Mouse (Mus musculus) G1E (cell line): ENCODE measurements around the gene Pparg. TPM values are rescaled to one million over a fixed set of nuclear protein-coding genes. Genes with fewer than 3 reads are reported as not detected.

Experiments used
- ATAC-seq: 2 replicates; pipeline ENCODE4 v1.8.0; 2016; ENCODE audit warnings: mild to moderate bottlenecking; ENCODE audit not compliant: insufficient number of reproducible peaks, poor library complexity, low FRiP score, severe bottlenecking; ENCODE audit errors: extremely low read depth
- DNase-seq: peaks from one replicate; pipeline ENCODE4 v3.0.0; 2012; ENCODE audit warnings: low spot score
- H3K27me3 ChIP-seq: 2 replicates; pipeline ENCODE4 v1.6.1; 2012; ENCODE audit warnings: mild to moderate bottlenecking, low read length, inconsistent platforms; ENCODE audit not compliant: insufficient read depth
- H3K36me3 ChIP-seq: replicated peaks from 2 replicates; pipeline ENCODE3; 2012; ENCODE audit warnings: mild to moderate bottlenecking, inconsistent platforms
- H3K4me1 ChIP-seq: 2 replicates; pipeline ENCODE4 v1.6.1; 2012; ENCODE audit warnings: low read depth, low read length, inconsistent platforms, mixed read lengths; ENCODE audit not compliant: insufficient read depth
- H3K4me3 ChIP-seq: 2 replicates; pipeline ENCODE4 v1.5.1; 2012; ENCODE audit warnings: low read depth, mild to moderate bottlenecking, inconsistent platforms, low read length, moderate library complexity, mixed read lengths
- H3K9me3 ChIP-seq: replicated peaks from 2 replicates; pipeline ENCODE4 v1.6.1; 2012; ENCODE audit warnings: inconsistent platforms
- CTCF ChIP-seq: IDR thresholded peaks from 2 replicates; pipeline ENCODE4 v1.5.1; 2012; ENCODE audit warnings: low read depth, low read length, inconsistent platforms, mixed read lengths
- GATA1 ChIP-seq: IDR thresholded peaks from 2 replicates; pipeline ENCODE4 v1.6.1; 2012; ENCODE audit warnings: borderline replicate concordance, low read length, inconsistent platforms, mixed read lengths
- GATA2 ChIP-seq: IDR thresholded peaks from 2 replicates; pipeline ENCODE4 v1.6.1; 2012; ENCODE audit warnings: low read depth, low read length, inconsistent platforms, borderline replicate concordance
- POLR2AphosphoS5 ChIP-seq: IDR thresholded peaks from 2 replicates; pipeline ENCODE4 v1.6.1; 2012; ENCODE audit warnings: low read depth, low read length, inconsistent platforms; ENCODE audit not compliant: insufficient replicate concordance
- TAL1 ChIP-seq: conservative IDR thresholded peaks from 2 replicates; pipeline ENCODE4 v1.6.1; 2012; ENCODE audit warnings: low read depth, low read length, inconsistent platforms, mixed read lengths
- polyA plus RNA-seq: library from polyadenylated mRNA; stranded (reverse); fragments of >175 nt; gene quantifications from 2 replicates; pipeline ENCODE4 v1.2.3, GENCODE M21; 2012
- total RNA-seq, 2 experiments: library from RNA; stranded (forward) in 1 of 2; stranded (reverse) in 1 of 2; fragments of 200-1000 nt in 1 of 2; fragments of >200 nt in 1 of 2; fragmentation: Nextera tagmentation in 1 of 2; gene quantifications; 2 replicates each; pipeline ENCODE4 v1.2.3; 2014 to 2017

Pparg gene
- total and polyA plus RNA-seq, 3 experiments = not detected

DNA sequence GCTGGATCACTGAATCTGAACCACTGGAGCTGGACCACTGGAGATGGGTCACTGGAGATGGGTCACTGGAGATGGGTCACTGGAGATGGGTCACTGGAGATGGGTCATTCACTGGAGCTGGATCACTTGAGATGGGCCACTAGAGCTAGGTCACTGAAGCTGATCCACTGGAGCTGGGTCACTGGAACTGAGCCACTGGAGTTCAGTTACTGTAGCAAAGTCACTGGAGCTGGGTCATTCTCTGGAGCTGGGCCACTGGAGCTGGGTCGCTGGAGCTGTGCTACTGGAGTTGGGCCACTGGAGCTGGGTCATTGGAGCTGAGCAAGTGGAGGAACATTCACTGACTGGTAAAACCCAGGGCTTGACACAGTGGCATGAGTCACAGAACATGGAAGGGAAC is 145.7 kb downstream of the Pparg start:
- no peaks in the 10 kb centered on the region for H3K4me1 ChIP-seq
- H3K9me3 ChIP-seq = no peaks in the 10 kb centered on the region
- DNase-seq = no peak
- H3K36me3 ChIP-seq = no peaks in the 10 kb centered on the region
- no peak for ATAC-seq
- no peak overlapping the region for H3K4me3 ChIP-seq
- peaks cover 14% of the 10 kb centered on the region for H3K27me3 ChIP-seq
- TF ChIP-seq GATA2 = no peak
- TF ChIP-seq TAL1 = no peak
- TF ChIP-seq POLR2AphosphoS5 = no peak
- TF ChIP-seq CTCF = no peak
- no peak for TF ChIP-seq GATA1

DNA sequence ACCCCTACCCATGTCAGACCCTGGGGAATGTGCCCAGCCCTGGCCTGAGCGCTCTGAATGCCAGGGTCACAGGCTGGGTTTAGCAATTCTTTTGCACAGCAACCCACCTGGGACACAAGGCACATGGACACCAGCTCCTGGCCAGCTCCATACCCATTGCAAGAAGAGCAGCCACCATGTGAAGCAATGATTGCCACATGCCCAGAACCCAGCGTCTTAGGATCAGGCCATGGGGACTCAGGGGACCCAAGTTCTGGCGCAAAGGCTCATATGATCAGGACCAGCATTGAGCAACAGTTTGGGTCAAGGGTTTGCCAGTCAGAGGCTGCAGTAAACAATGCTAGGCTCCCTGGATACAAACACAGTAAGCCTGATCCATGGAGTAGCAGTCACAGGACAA is 150.7 kb downstream of the Pparg start:
- no peak for ATAC-seq
- Histone ChIP-seq H3K4me1 (no peaks in the 10 kb centered on the region), H3K4me3 (no peak overlapping the region), H3K9me3 (no peaks in the 10 kb centered on the region), H3K27me3 (peaks cover 3% of the 10 kb centered on the region; the same call in 1 of the 2 replicates), H3K36me3 (no peaks in the 10 kb centered on the region)
- DNase-seq = no peak
- no peak for TF ChIP-seq TAL1
- TF ChIP-seq GATA2 = no peak
- no peak for TF ChIP-seq POLR2AphosphoS5
- TF ChIP-seq GATA1 = no peak
- TF ChIP-seq CTCF = no peak

- no peak for DNase-seq
- H3K36me3 ChIP-seq = no peaks in the 10 kb centered on the region
- no peaks in the 10 kb centered on the region for H3K9me3 ChIP-seq
- no peak overlapping the region for H3K4me3 ChIP-seq
- ATAC-seq = no peak
- TF ChIP-seq POLR2AphosphoS5 (no peak), CTCF (no peak)
- H3K4me1 ChIP-seq = no peaks in the 10 kb centered on the region
- H3K27me3 ChIP-seq = peaks cover 3% of the 10 kb centered on the region; the same call in 1 of the 2 replicates
Observed at GRCm38 (mm10) chr6:115513207-115513606, 152.5 kb downstream of the Pparg start.

- no peak for ATAC-seq
- H3K4me3 ChIP-seq = no peak overlapping the region
- H3K27me3 ChIP-seq = peaks cover 10% of the 10 kb centered on the region
- no peak for DNase-seq
- H3K9me3 ChIP-seq = no peaks in the 10 kb centered on the region
- no peaks in the 10 kb centered on the region for H3K4me1 ChIP-seq
- H3K36me3 ChIP-seq = no peaks in the 10 kb centered on the region
- TF ChIP-seq GATA2 (no peak), POLR2AphosphoS5 (no peak), TAL1 (no peak), GATA1 (no peak), CTCF (no peak)
Observed at GRCm38 (mm10) chr6:115517904-115518303, 157.2 kb downstream of the Pparg start.

- TF ChIP-seq GATA1 = no peak
- no peak for TF ChIP-seq TAL1
- no peak for TF ChIP-seq GATA2
- no peak for TF ChIP-seq POLR2AphosphoS5
- TF ChIP-seq CTCF = no peak
- DNase-seq = no peak
- no peak for ATAC-seq
- Histone ChIP-seq H3K4me3 (no peak overlapping the region), H3K9me3 (no peaks in the 10 kb centered on the region), H3K36me3 (no peaks in the 10 kb centered on the region), H3K27me3 (peaks cover 7% of the 10 kb centered on the region), H3K4me1 (no peaks in the 10 kb centered on the region)
Observed at GRCm38 (mm10) chr6:115518352-115518751, 157.6 kb downstream of the Pparg start.

DNA sequence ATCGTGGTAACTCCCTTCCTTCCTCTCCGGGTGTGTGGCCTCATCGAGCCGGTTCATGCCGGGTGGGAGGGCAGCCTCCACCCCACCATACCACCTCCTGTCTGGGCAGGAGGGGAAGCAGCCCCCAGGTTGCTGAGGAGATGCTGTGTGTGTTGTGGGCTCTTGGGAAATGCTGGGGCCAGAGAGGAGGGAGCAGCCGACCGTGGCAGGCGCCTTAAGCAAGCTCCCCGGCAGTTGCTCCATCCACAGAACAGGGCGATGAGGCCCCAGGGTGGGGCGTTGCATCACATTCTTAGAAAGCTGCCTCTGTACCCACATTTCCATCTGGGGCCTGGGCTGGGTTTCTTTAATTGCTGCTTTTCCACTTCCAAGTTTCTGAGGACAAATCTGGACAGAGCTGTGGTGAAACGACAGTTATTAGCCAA is 158.5 kb downstream of the Pparg start:
- Histone ChIP-seq H3K4me1 (no peaks in the 10 kb centered on the region), H3K4me3 (no peak overlapping the region), H3K36me3 (no peaks in the 10 kb centered on the region), H3K27me3 (peaks cover 14% of the 10 kb centered on the region), H3K9me3 (no peaks in the 10 kb centered on the region)
- DNase-seq (no peak), ATAC-seq (no peak)
- TF ChIP-seq CTCF (no peak), GATA2 (no peak), POLR2AphosphoS5 (no peak), TAL1 (no peak), GATA1 (no peak)

DNA sequence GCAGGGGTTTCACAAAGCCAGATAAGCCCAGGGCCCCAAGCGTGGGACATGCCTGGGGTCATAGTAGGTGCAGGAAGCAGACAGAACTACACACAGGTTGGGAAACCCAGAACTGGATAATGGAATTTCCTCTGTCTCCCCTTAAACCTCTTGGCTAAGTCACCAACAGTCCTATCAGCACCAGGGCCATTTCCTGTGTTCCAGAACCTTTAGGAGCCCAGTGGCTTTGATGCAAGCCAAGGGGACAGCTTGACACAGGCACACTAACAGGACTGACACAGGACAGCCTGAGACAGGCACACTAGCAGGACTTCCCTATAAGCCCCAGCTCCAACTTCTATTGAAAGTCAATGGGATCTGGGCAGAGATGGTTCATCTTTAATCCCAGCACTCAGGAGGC is 161.2 kb downstream of the Pparg start:
- Histone ChIP-seq H3K36me3 (no peaks in the 10 kb centered on the region), H3K27me3 (peaks cover 25% of the 10 kb centered on the region), H3K4me3 (no peak overlapping the region), H3K9me3 (no peaks in the 10 kb centered on the region), H3K4me1 (no peaks in the 10 kb centered on the region)
- no peak for ATAC-seq
- no peak for DNase-seq
- TF ChIP-seq GATA2 = no peak
